Mouse (Mus musculus): Measurements from ENCODE around the gene Pus7.
"Not testable (repeated sequence)": the region's sequence is repeated elsewhere in the genome, so short reads cannot be mapped to it uniquely, and the experiment has no call there.

Gene Pus7

DNA sequence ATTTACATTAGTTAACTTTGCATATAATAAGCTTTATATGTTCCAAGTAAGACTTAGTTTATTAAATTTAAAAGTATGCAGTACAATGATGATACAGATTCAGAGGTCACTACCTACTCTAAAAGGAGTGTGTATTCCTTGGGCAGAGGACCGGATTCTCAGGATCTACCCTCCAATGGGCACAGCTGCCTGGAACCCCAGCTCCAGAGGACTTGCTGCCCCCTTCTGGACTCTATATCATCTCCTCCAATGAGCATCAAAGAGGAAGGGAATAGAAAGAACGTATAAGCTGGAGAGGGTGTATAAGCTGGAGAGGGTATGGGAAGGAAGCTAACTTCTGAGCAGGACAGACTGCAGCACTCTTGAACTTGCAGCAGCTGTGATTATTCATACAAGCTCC lies 33.6 kb downstream of the Pus7 start:
- no peak for DNase-seq

- DNase-seq: no peak
These were observed 40.2 kb downstream of the Pus7 start for GRCm38 (mm10) chr5:23743261-23743660.

- no peak for DNase-seq
These were observed 46.4 kb downstream of the Pus7 start for GRCm38 (mm10) chr5:23737111-23737510.

- DNase-seq: no peak
These were observed 47.1 kb downstream of the Pus7 start for GRCm38 (mm10) chr5:23736366-23736765.

- no peak for DNase-seq
These were observed 61.6 kb downstream of the Pus7 start for GRCm38 (mm10) chr5:23721956-23722355.

- DNase-seq: no peak
These were observed 64.6 kb downstream of the Pus7 start for GRCm38 (mm10) chr5:23718881-23719328.

DNA sequence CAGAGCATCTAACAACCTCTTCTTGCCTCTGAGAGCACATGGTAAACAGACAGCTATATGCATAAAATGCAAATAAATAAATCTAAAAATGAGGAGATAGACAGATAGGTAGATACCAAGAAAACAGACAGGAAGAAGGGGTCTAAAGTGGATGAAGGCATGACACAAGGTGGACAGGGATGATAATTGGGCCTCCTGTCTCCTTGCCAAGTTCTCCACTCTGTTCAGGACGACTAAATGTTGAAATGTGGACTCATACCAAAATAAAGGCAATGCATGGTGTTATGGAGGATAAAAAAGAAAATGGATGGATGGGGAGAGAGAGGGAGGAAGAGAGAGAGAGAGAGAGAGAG lies 65.4 kb downstream of the Pus7 start:
- no peak for DNase-seq

GRCm38 (mm10) chr5:23717469-23718181 lies 65.9 kb downstream of the Pus7 start:
- no peak for DNase-seq

GRCm38 (mm10) chr5:23713401-23714335 lies 69.8 kb downstream of the Pus7 start:
- DNase-seq: no peak

DNA sequence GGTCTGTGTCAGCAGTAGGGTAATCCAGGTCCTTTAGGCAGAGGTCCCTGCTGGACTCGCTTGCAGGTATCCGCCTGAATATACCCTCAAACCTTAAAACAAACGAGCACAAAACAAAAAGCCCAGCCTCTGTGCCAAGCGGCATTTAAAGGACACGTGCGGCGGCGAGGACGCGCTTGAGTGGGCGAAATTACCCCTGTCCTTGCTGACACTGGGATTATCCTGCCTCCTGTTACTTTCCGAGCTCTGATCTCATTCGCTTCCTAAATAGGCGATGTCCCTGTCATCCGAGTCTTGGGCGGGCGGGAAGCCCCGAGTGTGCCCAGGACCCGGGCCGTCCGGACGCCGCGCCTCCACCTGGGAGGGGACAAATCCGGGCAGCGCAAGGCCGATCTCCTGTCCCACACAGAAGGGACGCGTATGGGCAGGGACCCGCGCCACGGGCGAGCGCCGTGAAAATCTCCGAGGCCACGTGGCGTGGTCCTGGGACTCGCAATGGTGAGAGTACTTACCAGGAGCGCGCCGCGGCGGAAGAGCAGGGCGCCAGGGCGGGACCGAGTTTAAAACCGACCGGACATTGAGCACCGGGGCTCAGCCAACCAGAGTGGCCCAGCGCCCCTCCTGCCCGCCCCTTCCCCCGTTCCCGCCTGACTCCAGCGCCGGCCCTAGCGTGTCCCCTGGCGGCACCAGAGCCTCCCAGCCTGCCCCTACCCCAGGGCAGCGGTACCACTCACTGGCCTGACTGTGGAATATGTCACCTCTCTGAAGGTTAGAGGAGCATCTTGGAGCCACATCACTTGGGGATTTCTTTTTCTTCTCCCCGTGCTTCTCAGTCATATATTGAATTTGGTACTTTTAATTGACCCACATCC lies 71.1 kb downstream of the Pus7 start:
- peak; percentile 70 for DNase-seq

- DNase-seq: peak; percentile 11
These were observed 71.8 kb downstream of the Pus7 start for GRCm38 (mm10) chr5:23711671-23712129.

DNA sequence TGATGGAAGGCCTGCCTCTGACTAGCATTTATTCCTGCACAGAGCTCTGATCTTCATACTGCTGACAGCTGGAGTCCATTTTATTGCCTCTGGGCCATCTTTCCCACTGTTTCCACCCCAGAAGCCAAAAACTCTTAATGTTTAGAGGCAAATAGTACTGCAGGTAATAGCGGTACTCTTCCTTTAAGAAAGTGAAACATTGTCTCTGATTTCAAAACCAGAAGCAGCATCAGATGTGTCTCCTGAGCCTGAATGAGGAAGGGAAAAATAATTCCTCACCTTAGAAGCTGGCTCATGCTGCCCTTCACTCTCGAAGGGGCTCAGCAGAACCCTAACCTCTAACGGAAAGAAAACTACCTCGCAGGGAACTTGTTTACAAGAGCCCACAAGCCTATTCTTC lies 72.3 kb downstream of the Pus7 start:
- no peak for DNase-seq

GRCm38 (mm10) chr5:23709661-23710060 lies 73.8 kb downstream of the Pus7 start:
- no peak for DNase-seq

- DNase-seq: not testable (repeated sequence)
These were observed 76.6 kb downstream of the Pus7 start for GRCm38 (mm10) chr5:23706601-23707597.

- no peak for DNase-seq
These were observed 86.1 kb downstream of the Pus7 start for GRCm38 (mm10) chr5:23697457-23697856.
